Mouse (Mus musculus) MEL (cell line): ENCODE results near the gene Hvcn1.
"Not testable (repeated sequence)": the region's sequence is repeated elsewhere in the genome, so short reads cannot be mapped to it uniquely, and the experiment has no call there.

Source experiments
- CHD1 ChIP-seq: IDR thresholded peaks from 2 replicates; pipeline ENCODE4 v1.6.1; 2012; ENCODE audit warnings: low read depth, mild to moderate bottlenecking, inconsistent platforms, low read length, improper control_type of control experiment
- CHD2 ChIP-seq: IDR thresholded peaks from 2 replicates; pipeline ENCODE4 v1.6.1; 2011; ENCODE audit warnings: low read length, improper control_type of control experiment
- CTCF ChIP-seq, 3 experiments: IDR thresholded peaks in 2 of 3; conservative IDR thresholded peaks in 1 of 3; 2 replicates each; pipeline ENCODE4 v1.5.1; 2011 to 2012; ENCODE audit warnings: low read length in 3 of 3, low read depth in 2 of 3, mild to moderate bottlenecking in 2 of 3, improper control_type of control experiment in 1 of 3, inconsistent platforms in 1 of 3, mixed read lengths in 1 of 3, moderate library complexity in 1 of 3; ENCODE audit not compliant: control insufficient read depth in 1 of 3, insufficient read depth in 1 of 3, poor library complexity in 1 of 3, severe bottlenecking in 1 of 3
- EP300 ChIP-seq, 2 experiments: IDR thresholded peaks; 2 replicates each; pipeline ENCODE4 v1.6.1; 2011; ENCODE audit warnings: improper control_type of control experiment in 2 of 2, low read length in 2 of 2, low read depth in 1 of 2, mild to moderate bottlenecking in 1 of 2
- MAX ChIP-seq: IDR thresholded peaks from 2 replicates; pipeline ENCODE4 v1.6.1; 2011; ENCODE audit warnings: low read length, improper control_type of control experiment
- MYC ChIP-seq: IDR thresholded peaks from 2 replicates; pipeline ENCODE4 v1.6.1; 2011; ENCODE audit warnings: low read depth, mild to moderate bottlenecking, low read length, improper control_type of control experiment, moderate library complexity
- NRF1 ChIP-seq: IDR thresholded peaks from 2 replicates; pipeline ENCODE4 v1.6.1; 2014; ENCODE audit warnings: low read depth, mild to moderate bottlenecking, inconsistent platforms, low read length, improper control_type of control experiment, moderate library complexity; ENCODE audit not compliant: poor library complexity, insufficient read depth, severe bottlenecking
- POLR2A ChIP-seq, 2 experiments: IDR thresholded peaks; 2 replicates each; pipeline ENCODE4 v1.6.1; 2011 to 2012; ENCODE audit warnings: low read length in 2 of 2, mild to moderate bottlenecking in 2 of 2, control low read depth in 1 of 2, improper control_type of control experiment in 1 of 2, low read depth in 1 of 2, moderate library complexity in 1 of 2; ENCODE audit not compliant: control insufficient read depth in 1 of 2, insufficient read depth in 1 of 2, poor library complexity in 1 of 2
- RAD21 ChIP-seq: IDR thresholded peaks from 2 replicates; pipeline ENCODE4 v1.6.1; 2011; ENCODE audit warnings: mild to moderate bottlenecking, low read depth, low read length, improper control_type of control experiment
- SMC3 ChIP-seq: IDR thresholded peaks from 2 replicates; pipeline ENCODE4 v1.6.1; 2011; ENCODE audit warnings: low read depth, low read length, improper control_type of control experiment

- TF ChIP-seq CTCF (IDR thresholded peaks at IDR 0.05 in 2 of 3, conservative IDR thresholded peaks at IDR 0.05 in 1 of 3; ENCODE audit: control insufficient read depth in 1 of 3, insufficient read depth in 1 of 3, low read depth in 2 of 3, low read length in 3 of 3, poor library complexity in 1 of 3, severe bottlenecking in 1 of 3): peak; percentile 12 to 59 (median 38); a peak in 5 of 6 replicates
- peak; percentile 38 for TF ChIP-seq SMC3
- not testable (repeated sequence) for TF ChIP-seq RAD21; POLR2A (IDR thresholded peaks at IDR 0.05; ENCODE audit: control insufficient read depth in 1 of 2, insufficient read depth in 1 of 2, low read depth in 1 of 2, low read length in 2 of 2, poor library complexity in 1 of 2); EP300 (IDR thresholded peaks at IDR 0.05; ENCODE audit: low read depth in 1 of 2, low read length in 2 of 2); MYC; MAX; CHD2; CHD1; NRF1
Measured at GRCm38 (mm10) chr5:122212820-122213219, 6.2 kb downstream of the Hvcn1 start.
